Mouse (Mus musculus) neural tube, embryonic 15.5 days (tissue): ENCODE results near the gene Golga2. TPM values are rescaled to one million over a fixed set of nuclear protein-coding genes. Genes with fewer than 3 reads are reported as not detected.
A peak's percentile ranks its signal among the peaks of the same experiment; 100 is the strongest.

ENCODE experiments used
- ATAC-seq: fragments of 200-750 bp; cut with Nextera tagmentation; 2 replicates; pipeline ENCODE4 v1.8.0; 2017; ENCODE audit warnings: mild to moderate bottlenecking, moderate TSS enrichment, moderate library complexity; ENCODE audit not compliant: low FRiP score
- H3K27ac ChIP-seq: fragments of 300-500 bp; sonication (generic); replicated peaks from 2 replicates; pipeline ENCODE4 v1.5.1; 2015; ENCODE audit warnings: mild to moderate bottlenecking, inconsistent platforms
- H3K27me3 ChIP-seq: fragments of 300-500 bp; sonication (generic); replicated peaks from 2 replicates; pipeline ENCODE4 v1.6.1; 2015; ENCODE audit warnings: inconsistent platforms
- H3K36me3 ChIP-seq: fragments of 300-500 bp; sonication (generic); 2 replicates; pipeline ENCODE4 v1.6.1; 2015; ENCODE audit warnings: inconsistent platforms
- H3K4me1 ChIP-seq: fragments of 300-500 bp; sonication (generic); 2 replicates; pipeline ENCODE4 v1.6.1; 2015; ENCODE audit warnings: inconsistent platforms
- H3K4me2 ChIP-seq: fragments of 300-500 bp; sonication (generic); 2 replicates; pipeline ENCODE4 v1.6.1; 2015; ENCODE audit warnings: inconsistent platforms, mild to moderate bottlenecking, moderate library complexity
- H3K4me3 ChIP-seq: fragments of 300-500 bp; sonication (generic); replicated peaks from 2 replicates; pipeline ENCODE4 v1.5.1; 2015; ENCODE audit warnings: mild to moderate bottlenecking, inconsistent platforms
- H3K9ac ChIP-seq: fragments of 300-500 bp; sonication (generic); replicated peaks from 2 replicates; pipeline ENCODE4 v1.6.1; 2015; ENCODE audit warnings: mild to moderate bottlenecking, inconsistent platforms
- H3K9me3 ChIP-seq: fragments of 300-500 bp; sonication (generic); replicated peaks from 2 replicates; pipeline ENCODE4 v1.6.1; 2016; ENCODE audit warnings: inconsistent platforms
- WGBS: fragments of 180-500 bp; shearing (Covaris S2); methylation state at CpG from one replicate; pipeline ENCODE4 v1.1.7; 2015; ENCODE audit warnings: mixed read lengths; 5-methylcytosine and 5-hydroxymethylcytosine counted together
- polyA plus RNA-seq: library from polyadenylated mRNA; unstranded; fragments of >200 nt; fragmentation: Nextera tagmentation; extraction: Ambion mirVana; gene quantifications from 2 replicates; pipeline ENCODE4 v1.2.1, GENCODE M21; 2015

The Golga2 gene
- polyA plus RNA-seq, 1 experiment from 2014 or later: 31.3 TPM

DNA sequence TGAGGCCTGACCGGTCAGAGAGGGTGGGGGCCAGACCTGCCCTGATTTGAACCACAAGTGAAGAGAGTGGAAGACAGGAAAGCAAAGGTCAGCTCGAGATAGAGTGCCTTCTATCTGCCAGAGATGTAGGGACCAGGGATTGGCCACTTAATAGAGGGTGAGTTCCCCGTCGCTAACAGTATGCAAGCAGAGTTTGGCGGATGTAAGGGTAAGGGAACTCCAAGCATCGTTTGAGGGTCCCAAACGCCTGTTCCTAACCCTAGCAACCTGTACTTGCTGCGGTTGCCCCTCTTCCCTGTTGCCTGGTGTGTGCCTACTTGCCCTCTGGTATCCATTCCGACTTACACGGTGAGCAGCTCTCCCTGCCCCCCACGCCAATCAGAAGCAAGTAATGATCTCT, 33.5 kb downstream of the Golga2 start:
- H3K4me1 ChIP-seq: peaks cover 35% of the 10 kb centered on the region
- no peak overlapping the region for H3K27ac ChIP-seq
- no peak overlapping the region for H3K4me2 ChIP-seq
- ATAC-seq: no peak
- peaks cover 37% of the 10 kb centered on the region for H3K36me3 ChIP-seq
- H3K9me3 ChIP-seq: no peaks in the 10 kb centered on the region
- no peak overlapping the region for H3K4me3 ChIP-seq
- WGBS: 69% methylated on average over 11 of the region's 11 CpGs
- 0 out of 2 replicates have a peak, but pooled peaks cover 2% of the 10 kb centered on the region for H3K27me3 ChIP-seq
- no peak overlapping the region for H3K9ac ChIP-seq

DNA sequence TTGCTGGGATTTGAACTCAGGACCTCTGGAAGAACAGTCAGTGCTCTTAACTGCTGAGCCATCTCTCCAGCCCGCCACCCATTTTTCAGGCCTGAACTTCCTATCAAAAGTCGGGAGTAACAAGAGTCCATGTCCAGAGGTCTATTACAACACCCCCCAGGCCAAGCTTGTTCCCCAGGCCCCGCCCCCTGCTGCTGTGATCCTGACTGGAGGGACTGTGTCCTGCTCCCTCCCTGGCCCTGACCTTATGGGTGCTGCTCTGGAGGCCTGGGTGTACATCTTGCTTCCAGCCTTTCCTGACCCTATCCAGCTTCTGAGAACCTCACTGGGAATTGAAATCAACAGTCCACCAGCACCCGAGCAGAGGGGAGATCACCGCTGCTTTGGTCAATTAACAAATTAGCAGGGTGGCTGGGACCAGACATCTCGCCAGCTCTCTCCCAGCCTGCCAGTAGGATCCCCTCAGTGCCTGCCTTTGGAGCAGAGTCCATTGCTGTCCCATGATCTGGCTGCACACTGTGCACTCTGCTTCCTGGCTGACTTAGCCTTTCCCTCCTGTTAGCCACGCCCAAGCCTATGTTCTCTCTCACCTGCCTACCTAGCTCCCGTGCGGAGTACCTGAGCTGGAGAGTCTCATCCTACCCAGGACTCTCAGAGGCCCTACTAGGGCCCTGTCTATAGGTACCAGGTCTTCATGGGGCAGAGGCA, 34.6 kb downstream of the Golga2 start:
- Histone ChIP-seq H3K9me3 (no peaks in the 10 kb centered on the region), H3K9ac (no peak overlapping the region), H3K4me2 (peak overlapping the region; percentile 15; the same call in 1 of the 2 replicates), H3K27ac (peak overlapping the region; percentile 81), H3K4me3 (no peak overlapping the region), H3K4me1 (peaks cover 35% of the 10 kb centered on the region), H3K27me3 (0 out of 2 replicates have a peak, but pooled peaks cover 2% of the 10 kb centered on the region), H3K36me3 (peaks cover 39% of the 10 kb centered on the region)
- 69% methylated on average over 9 of the region's 9 CpGs for WGBS
- no peak for ATAC-seq

DNA sequence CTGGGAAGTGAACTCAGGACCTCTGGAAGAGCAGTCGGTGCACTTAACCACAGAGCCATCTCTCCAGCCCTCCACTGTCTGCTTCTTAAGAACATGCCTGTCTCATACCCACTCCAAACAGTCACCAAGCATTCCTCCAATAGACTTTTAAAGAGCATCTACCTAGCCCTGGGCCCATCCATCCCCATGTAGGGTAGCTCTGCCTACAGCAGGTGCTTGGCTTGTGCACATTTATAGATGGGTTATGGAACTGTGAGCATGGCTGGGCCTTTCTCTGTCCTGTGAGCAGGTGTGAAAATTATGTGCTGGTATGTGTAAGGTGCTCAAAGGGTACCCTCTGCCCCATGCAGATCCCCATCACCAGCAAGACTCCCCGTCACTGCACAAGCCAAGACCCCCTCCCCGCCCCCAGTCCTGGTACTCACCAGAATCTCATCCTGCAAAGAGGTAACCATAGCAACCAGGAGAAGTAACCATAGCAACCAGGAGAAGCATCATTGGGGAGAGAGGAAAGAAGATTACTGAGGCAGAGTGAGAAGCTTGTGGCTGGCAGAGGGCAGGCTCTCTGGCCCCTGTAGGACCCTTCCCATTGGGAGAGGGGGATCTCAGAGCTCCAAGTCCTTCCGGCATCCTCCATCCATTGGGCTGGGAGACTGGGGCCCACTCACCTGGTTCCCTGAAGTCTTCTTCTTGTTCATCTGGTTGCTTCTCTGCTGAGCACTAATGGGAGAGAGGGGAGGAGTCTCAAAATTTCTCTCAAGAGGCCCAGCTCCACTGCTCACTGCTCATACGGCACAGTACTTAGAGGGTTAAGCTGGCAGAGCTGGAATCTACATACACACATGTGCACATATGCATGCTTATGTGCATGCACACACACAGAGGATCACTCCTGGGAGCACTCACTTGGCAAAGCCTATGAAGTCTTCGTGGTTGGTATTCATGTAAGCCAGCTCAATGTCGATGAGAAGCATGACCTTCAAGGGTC, 35.9 kb downstream of the Golga2 start:
- Histone ChIP-seq H3K9me3 (no peaks in the 10 kb centered on the region), H3K4me3 (0 out of 2 replicates have a peak overlapping the region, but pooled peaks have one; percentile 12)
- ATAC-seq: peak; percentile 81

DNA sequence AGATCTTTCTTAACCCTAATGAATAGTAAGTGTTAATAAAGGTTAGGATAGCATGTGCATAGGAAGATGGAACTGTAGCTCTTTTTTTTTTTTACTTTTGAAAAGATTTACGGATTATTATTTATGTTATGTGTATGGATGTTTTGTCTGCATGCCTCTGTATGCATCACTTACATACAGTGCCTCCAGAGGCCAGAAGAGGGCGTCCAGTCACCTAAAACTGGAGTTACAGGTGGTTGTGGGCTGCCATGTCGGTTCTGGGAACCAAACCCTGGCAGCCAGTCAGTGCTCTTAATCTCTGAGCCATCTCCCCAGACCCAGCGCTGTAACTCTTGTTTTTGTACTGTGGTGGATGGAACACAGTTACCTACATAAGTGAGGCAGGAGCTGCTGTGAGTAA, 37.1 kb downstream of the Golga2 start:
- WGBS: 57% methylated on average over 4 of the region's 4 CpGs
- Histone ChIP-seq H3K27ac (no peak overlapping the region), H3K27me3 (0 out of 2 replicates have a peak, but pooled peaks cover 2% of the 10 kb centered on the region)

More for the DNA sequence above, 35.9 kb downstream of the Golga2 start:
- 40% methylated on average over 7 of the region's 7 CpGs for WGBS
- peak overlapping the region; percentile 33 for H3K4me2 ChIP-seq
- peaks cover 34% of the 10 kb centered on the region for H3K36me3 ChIP-seq
- H3K27ac ChIP-seq: peak overlapping the region; percentile 81
- peaks cover 28% of the 10 kb centered on the region for H3K4me1 ChIP-seq
- H3K27me3 ChIP-seq: 0 out of 2 replicates have a peak, but pooled peaks cover 2% of the 10 kb centered on the region
- H3K9ac ChIP-seq: no peak overlapping the region; the same call in 1 of the 2 replicates

DNA sequence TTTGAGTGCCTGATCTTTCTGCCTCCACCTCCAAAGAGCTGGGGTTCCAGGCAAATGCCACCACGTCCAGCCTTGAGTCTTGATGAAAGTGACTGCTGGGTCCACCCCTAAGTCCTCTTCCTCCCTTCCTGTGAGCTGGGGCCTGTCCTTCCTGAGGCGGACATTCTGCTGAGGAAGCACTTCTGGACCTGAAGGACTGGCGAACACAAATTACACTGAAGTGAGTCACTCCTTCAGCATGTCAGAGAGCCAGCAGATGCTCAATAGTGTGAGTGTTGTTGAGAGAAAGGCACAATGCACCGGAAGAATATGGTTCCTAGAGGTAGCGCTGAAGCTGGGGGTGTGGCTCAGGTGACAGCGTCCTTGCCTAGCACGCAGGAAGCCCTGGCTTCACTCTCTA, 38.2 kb downstream of the Golga2 start:
- ATAC-seq: no peak
- Histone ChIP-seq H3K9me3 (no peaks in the 10 kb centered on the region), H3K9ac (no peak overlapping the region), H3K4me3 (no peak overlapping the region), H3K36me3 (peaks cover 27% of the 10 kb centered on the region), H3K27ac (no peak overlapping the region), H3K4me1 (peaks cover 23% of the 10 kb centered on the region), H3K4me2 (no peak overlapping the region), H3K27me3 (no peaks in the 10 kb centered on the region)
- WGBS: 75% methylated on average over 7 of the region's 7 CpGs

More for the DNA sequence above, 37.1 kb downstream of the Golga2 start:
- no peaks in the 10 kb centered on the region for H3K9me3 ChIP-seq
- peaks cover 26% of the 10 kb centered on the region for H3K4me1 ChIP-seq
- no peak overlapping the region for H3K4me3 ChIP-seq
- H3K36me3 ChIP-seq: peaks cover 34% of the 10 kb centered on the region
- no peak overlapping the region for H3K9ac ChIP-seq
- H3K4me2 ChIP-seq: no peak overlapping the region
- no peak for ATAC-seq

DNA sequence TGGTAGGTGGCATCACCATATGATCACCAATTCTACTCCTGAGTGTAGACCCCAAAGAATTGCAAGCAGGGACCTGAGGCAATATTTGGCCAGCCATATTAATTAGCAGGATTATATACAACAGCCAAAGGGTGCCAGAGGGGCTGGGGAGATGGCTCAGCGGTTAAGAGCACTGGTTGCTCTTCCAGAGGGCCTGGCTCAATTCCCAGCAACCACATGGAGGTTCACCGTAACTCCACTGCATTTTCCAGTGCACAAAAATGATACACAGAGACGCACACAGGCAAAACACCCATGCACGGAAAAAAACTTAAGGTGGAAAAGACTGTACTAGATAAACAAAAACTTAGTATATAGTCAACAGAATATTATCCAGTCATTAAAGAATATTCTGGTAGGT, 40.0 kb downstream of the Golga2 start:
- no peak overlapping the region for H3K4me3 ChIP-seq
- WGBS: 62% methylated on average over 4 of the region's 4 CpGs
- peaks cover 36% of the 10 kb centered on the region for H3K36me3 ChIP-seq
- no peaks in the 10 kb centered on the region for H3K9me3 ChIP-seq
- peaks cover 19% of the 10 kb centered on the region for H3K4me1 ChIP-seq
- no peak for ATAC-seq
- H3K4me2 ChIP-seq: no peak overlapping the region
- no peak overlapping the region for H3K27ac ChIP-seq
- H3K9ac ChIP-seq: no peak overlapping the region
- no peaks in the 10 kb centered on the region for H3K27me3 ChIP-seq

DNA sequence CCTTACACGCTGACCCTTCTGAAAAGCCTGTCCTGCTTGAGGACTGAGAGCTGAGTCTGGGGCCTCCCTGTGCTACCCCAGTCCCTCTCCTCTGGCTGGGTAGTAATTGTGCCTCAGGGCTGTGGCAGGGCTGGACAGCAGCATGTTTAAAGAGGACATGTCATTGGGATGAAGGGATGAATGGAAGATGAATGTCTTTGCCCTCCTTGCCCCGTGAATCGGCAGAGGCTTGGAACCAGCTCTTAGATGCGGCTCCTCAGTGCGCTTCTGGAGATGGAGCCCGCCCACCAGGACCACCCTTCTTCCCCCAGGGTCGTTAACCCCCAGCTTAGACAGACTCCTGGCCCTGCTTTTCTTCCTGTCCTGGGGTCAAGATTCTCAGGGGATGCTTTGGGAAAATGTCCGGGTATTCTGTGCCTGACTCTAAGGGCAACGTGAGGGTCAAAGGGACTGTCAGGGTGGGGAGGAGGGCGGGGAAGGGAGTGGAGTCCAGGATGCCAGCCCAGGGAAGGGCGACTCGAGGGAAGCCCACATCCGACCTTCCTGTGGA, 41.8 kb downstream of the Golga2 start:
- 16% methylated on average over 13 of the region's 13 CpGs for WGBS
- no peak for ATAC-seq
- H3K36me3 ChIP-seq: peaks cover 50% of the 10 kb centered on the region

DNA sequence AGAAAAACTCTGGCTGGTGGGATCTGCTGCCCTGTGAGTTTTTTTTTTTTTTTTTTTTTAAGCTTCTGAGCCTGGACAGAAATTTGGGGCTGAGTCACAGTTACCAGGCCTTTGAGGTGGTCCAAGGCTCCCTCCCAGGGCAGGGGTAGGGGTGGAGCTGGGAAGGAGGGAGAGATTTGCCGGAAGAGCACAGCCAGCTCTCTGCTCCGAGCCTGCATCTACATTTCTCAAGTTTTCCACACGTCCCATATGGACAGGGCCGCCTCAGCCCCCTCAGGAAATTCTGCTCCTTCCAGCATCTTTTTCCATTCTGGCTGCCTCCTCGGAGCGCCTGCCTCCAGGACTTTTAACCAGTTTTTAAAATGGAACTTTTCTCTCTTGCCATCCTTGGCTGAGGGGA, 42.3 kb downstream of the Golga2 start:
- Histone ChIP-seq H3K27ac (no peak overlapping the region), H3K4me3 (no peak overlapping the region), H3K36me3 (peaks cover 56% of the 10 kb centered on the region), H3K9ac (peak overlapping the region; percentile 26; the same call in 1 of the 2 replicates), H3K4me2 (no peak overlapping the region), H3K27me3 (no peaks in the 10 kb centered on the region), H3K4me1 (0 out of 2 replicates have a peak, but pooled peaks cover 4% of the 10 kb centered on the region), H3K9me3 (no peaks in the 10 kb centered on the region)
- no peak for ATAC-seq
- 50% methylated on average over 6 of the region's 6 CpGs for WGBS

More for the DNA sequence above, 41.8 kb downstream of the Golga2 start:
- Histone ChIP-seq H3K4me2 (no peak overlapping the region), H3K27me3 (no peaks in the 10 kb centered on the region), H3K27ac (no peak overlapping the region), H3K9ac (0 out of 2 replicates have a peak overlapping the region, but pooled peaks have one; percentile 26), H3K4me3 (no peak overlapping the region), H3K9me3 (no peaks in the 10 kb centered on the region), H3K4me1 (0 out of 2 replicates have a peak, but pooled peaks cover 4% of the 10 kb centered on the region)

DNA sequence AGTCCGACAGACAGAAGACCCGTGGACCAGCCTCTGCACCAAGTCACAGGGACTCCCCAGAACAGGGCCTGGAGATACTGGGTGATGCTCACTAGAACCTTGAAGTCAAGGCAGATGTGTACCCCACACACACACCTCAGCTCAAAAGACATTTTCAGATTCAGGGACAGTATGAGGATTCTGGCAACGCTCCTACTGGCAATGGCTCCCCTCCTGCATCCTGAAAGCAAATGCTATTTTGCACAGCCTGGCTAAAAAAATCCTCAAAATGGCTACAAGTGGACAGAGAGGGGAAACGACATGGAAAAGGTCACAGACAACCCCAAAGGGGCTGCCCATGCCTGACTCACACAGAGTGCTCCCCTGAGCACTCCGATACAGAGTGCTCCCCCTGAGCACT, 45.0 kb downstream of the Golga2 start:
- Histone ChIP-seq H3K9ac (no peak overlapping the region), H3K4me2 (no peak overlapping the region), H3K27ac (no peak overlapping the region), H3K9me3 (no peaks in the 10 kb centered on the region), H3K27me3 (no peaks in the 10 kb centered on the region), H3K4me3 (no peak overlapping the region), H3K36me3 (peaks cover 65% of the 10 kb centered on the region), H3K4me1 (0 out of 2 replicates have a peak, but pooled peaks cover 4% of the 10 kb centered on the region)
- 78% methylated on average over 5 of the region's 5 CpGs for WGBS
- no peak for ATAC-seq

DNA sequence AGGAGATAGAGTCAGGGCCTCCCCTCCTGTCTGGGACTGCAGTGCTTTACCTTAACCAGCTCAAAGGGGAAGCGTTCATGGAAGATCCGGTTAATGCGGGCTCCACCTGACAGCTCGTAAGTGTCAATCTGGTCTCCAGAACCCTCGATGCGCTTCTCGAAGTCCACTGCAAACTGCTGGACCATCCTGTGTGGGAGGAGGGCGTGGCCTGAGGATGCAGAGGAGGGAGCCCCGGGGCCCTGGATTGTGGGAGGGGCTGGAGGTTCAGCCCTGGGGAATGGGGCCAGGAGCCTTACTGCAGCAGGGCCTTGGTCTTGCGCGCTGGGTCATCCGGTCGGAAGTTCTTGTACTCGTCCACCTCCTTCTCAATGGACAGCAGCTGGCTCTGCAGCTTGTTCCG, 48.7 kb downstream of the Golga2 start:
- H3K4me3 ChIP-seq: no peak overlapping the region
- no peaks in the 10 kb centered on the region for H3K9me3 ChIP-seq
- no peaks in the 10 kb centered on the region for H3K4me1 ChIP-seq
- no peak overlapping the region for H3K9ac ChIP-seq
- ATAC-seq: no peak
- H3K4me2 ChIP-seq: no peak overlapping the region
- no peak overlapping the region for H3K27ac ChIP-seq
- no peaks in the 10 kb centered on the region for H3K27me3 ChIP-seq
- 45% methylated on average over 15 of the region's 15 CpGs for WGBS
- peaks cover 85% of the 10 kb centered on the region for H3K36me3 ChIP-seq

DNA sequence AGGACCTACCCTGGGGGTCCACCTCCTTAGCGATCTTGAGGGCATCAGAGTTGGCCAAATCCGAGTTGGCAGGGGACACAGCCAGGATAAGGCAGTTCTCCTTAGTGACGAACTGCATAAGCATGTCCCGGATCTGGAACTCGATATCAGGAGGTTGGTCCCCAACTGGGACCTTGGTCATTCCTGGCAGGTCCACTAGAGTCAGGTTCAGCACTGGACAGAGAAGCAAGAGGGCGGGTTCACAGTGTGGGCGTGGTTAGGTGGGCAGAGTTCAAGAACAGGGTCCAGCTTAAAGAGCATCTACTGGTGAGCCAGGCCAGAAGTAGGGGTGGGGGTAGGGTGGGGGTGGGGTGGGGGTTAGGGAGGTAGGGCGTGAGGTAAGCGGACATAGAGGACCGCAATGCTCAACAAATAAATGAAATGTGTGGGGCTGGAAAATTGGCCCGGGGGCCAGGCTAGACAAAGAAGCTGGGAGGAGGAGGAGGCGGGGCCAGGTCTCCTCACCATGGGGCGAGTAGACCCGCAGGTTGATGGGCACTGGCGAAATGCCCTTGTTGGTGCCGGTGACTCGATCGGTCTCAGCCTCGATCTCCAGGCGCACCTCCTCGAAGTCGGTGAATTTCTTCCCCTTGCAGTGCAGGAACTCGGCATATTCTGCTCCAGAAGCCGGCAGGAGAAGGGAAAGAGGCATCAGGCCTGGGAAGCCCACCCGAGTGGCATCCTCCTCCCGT, 52.9 kb downstream of the Golga2 start:
- Histone ChIP-seq H3K27me3 (no peaks in the 10 kb centered on the region), H3K9me3 (no peaks in the 10 kb centered on the region), H3K27ac (no peak overlapping the region), H3K4me3 (no peak overlapping the region), H3K9ac (no peak overlapping the region), H3K36me3 (peaks cover 45% of the 10 kb centered on the region), H3K4me2 (no peak overlapping the region), H3K4me1 (peaks cover 17% of the 10 kb centered on the region)
- 36% methylated on average over 26 of the region's 26 CpGs for WGBS
- ATAC-seq: no peak
